Comparison of ENCODE assay signal across 14 mouse cellular contexts in genomic region chr2:29206156-29206555, GRCm38 (mm10). TPM values are rescaled to one million over a fixed set of nuclear protein-coding genes. Genes with fewer than 3 reads are reported as not detected.
"Had no signal": no experiment of that assay in that cellular context is flagged by ENCODE, and none has a peak within 500 bp of the region (broad histone marks: within the 10 kb centered on the region; RNA-seq: fewer than 3 reads in every experiment).

No protein-coding gene starts in this region.

- DNase-seq: kidney, adult 11 months; kidney, adult 8-10 months; kidney, postnatal 10 days; kidney, postnatal 36 days; layer of hippocampus, postnatal 36 days; liver, embryonic 13.5 days; lung, embryonic 14.5 days; thymus, postnatal 25 days had no signal

- H3K4me2 ChIP-seq: intestine, embryonic 15.5 days; kidney, embryonic 15.5 days; liver, embryonic 13.5 days; lung, embryonic 14.5 days; midbrain, embryonic 12.5 days had no signal

- ATAC-seq: intestine, embryonic 15.5 days; lung, postnatal 0 days had no signal

- H3K9ac ChIP-seq: intestine, embryonic 15.5 days; kidney, embryonic 15.5 days; liver, embryonic 13.5 days; lung, embryonic 14.5 days; midbrain, embryonic 12.5 days had no signal

- H3K4me1 ChIP-seq: intestine, embryonic 15.5 days; kidney, embryonic 15.5 days; megakaryocyte, embryonic 14.5 days; midbrain, embryonic 12.5 days had no signal

- H3K36me3 ChIP-seq: intestine, embryonic 15.5 days; kidney, embryonic 15.5 days; liver, embryonic 13.5 days; midbrain, embryonic 12.5 days had no signal

- H3K27ac ChIP-seq: intestine, embryonic 15.5 days; kidney, embryonic 15.5 days; left cerebral cortex, adult 2 months; liver, embryonic 13.5 days; midbrain, embryonic 12.5 days had no signal

- H3K4me3 ChIP-seq: intestine, embryonic 15.5 days; kidney, embryonic 15.5 days; left cerebral cortex, adult 2 months; liver, embryonic 13.5 days; megakaryocyte, embryonic 14.5 days; midbrain, embryonic 12.5 days had no signal

- H3K9me3 ChIP-seq: intestine, embryonic 15.5 days; kidney, embryonic 15.5 days; liver, embryonic 13.5 days; megakaryocyte, embryonic 14.5 days; midbrain, embryonic 12.5 days had no signal

- H3K27me3 ChIP-seq: intestine, embryonic 15.5 days had no signal

RNA-seq across cellular contexts. Expression of gene Ntng2, which starts 46.6 kb away (rescaled TPM):
- polyA plus RNA-seq: liver, embryonic 13.5 days had no signal
